Mouse (Mus musculus) liver, adult (tissue): Measurements from ENCODE around the gene Rnf146.

Experiments used
- GATA4 ChIP-seq: IDR thresholded peaks from 2 replicates; pipeline ENCODE4 v1.6.1; 2014; ENCODE audit warnings: mild to moderate bottlenecking, low read length; ENCODE audit not compliant: insufficient replicate concordance

The Rnf146 gene

DNA sequence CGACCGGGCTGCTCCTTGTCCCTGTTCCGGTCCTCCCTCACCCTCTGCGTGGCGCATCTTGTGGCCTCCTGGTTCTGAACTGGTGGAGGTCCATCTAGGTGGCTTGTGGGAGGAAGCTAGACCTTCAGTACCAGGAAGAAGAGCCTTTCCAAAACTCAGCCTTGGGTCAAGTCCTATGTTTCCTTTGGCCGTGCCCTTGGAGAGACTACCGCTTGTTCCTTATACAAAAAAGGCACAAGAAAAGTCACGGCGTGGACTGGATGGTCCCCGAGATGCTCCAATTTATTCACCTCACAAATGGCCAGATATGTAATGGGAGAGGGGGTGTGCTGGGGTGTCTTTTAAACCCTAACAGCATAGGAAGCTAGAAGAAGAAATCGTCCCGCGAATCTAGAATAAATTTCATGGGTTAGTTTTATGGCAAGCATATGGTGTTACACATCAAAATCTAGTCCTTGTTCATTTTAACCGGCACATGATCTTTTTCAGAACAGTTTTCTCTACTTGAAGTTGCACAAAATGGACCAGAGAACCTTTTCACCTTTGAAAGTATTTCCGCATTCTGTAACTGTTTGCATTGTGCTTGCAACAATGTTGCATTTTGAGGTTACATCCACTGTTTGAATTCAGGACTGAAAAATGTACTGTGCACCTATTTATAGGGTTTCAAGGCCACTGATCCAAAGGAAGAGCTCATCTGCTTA lies at the start of gene Rnf146:
TSS of gene Rnf146 (minus strand) at position 246 of the 704 bp plus-strand sequence.
- no peak for TF ChIP-seq GATA4

DNA sequence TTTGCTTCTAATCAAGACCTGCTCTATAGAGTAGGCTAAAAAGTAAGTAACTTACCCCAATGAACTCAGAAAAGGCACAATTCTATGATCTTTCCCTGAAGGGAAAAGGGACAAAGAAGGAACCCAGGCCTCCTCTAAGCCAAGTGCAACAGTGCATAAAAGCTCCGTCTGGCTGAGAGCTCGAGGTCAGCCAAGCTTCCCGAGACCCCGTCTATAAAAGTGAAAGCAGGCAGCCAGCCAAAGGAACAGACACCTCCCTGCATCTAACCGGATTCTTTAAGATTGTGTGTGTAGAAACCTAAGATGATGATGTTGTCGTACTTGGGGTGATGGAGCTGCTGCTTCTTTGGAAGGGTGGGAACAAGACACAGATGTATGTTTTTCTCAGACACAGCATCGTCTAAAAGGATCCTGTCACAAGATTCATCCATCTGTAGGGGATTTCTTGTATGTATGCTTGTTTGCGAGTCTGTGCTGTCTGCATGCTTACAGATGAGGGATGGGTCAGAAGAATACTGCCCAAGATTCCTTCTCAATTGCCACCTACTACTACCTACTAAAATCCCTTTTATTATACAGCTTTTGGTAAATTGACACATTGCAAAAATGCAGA lies 40.5 kb upstream of the Rnf146 start:
- TF ChIP-seq GATA4, result no peak

DNA sequence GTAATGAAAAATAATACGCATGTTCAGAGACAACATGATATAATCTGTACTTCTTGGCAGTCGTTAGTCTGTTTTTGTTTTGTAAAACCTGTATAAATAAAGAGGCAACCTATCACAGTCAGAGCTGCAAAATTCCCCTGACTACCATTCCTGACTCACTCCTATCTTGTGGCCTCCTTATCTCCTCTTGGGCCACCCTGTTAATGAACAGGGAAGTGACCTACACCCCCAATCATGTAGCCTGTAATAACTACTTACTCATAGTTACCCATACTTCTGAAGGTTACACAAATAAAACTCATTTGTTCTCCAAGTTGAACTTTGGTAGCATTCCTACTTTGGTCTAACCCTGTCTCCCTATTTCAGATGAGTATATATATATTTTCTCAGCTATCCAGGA lies 19.3 kb upstream of the Rnf146 start:
- no peak for TF ChIP-seq GATA4

- TF ChIP-seq GATA4, result no peak
Measured at GRCm38 (mm10) chr10:29374065-29374464, 11.8 kb upstream of the Rnf146 start.

DNA sequence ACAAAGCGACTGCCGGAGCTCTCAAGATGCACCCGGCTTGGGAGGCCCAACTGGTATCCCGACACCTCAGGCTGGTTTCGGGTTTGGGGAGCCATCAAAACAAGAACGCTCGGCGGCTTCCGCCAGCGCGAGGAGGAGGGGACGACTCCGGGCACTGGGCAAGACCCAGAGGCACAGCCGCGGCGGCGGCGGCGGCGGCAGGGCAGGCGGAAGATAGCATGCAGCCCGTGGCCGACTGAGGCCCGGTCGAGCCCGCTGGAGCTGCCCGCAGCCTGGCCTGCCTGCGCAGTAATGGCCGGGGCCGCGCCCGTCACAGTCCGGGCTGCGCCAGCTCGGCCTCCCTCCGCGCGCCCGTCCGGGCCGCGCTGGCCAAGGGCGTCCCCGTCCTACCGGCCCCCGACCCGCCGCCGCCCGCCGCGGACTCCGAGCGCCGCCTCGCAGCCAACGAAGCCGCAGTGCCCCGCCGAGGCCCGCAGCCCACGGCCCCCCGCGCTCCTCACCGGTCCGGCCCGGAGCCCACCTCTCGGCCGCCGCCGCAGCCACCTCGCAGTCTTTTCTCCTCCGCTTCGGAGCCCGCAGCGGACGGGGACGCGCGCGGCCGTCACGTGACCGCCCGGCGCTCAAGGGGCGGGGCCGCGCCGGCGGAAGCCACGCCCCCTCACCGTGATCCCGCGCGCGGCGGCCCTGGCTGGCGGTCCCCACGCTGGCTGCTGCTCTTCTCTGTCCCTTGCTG lies 612 bp downstream of the Rnf146 start:
- no peak for TF ChIP-seq GATA4

DNA sequence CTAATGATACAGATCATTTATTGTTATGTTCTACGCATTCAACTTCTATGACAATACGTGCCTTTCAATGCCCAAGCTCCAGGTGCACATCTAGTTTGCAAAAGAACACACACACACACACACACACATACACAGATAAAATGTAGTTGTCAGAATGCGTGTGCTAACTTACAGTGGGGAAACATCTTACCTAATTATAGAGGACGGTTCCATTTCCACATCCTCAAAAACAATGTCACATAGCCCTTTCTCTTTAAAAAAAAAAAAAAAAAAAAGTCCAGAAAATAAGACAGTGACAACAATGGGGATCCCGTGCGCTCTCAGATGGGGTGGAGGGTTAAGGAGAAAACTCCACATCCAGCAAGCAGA lies 1.2 kb downstream of the Rnf146 start:
- TF ChIP-seq GATA4, result no peak

DNA sequence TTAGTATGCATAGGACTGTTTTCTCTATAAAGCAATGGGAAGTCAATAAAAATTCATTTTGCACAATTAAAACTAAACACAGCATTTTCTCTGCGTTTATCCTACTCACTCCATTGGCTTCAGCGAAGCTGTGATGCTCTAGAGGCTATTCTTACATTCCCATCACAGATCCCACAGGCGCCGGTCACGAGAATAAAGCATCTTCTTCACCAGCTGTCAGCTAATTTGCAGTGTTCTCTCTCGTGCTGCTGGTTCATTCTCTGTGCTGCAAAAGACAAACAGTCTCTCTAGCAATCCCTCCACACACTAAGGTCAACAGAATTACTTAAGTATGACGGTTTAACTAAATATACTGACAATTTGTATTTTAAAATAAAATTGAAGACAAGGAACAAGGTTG lies 8.1 kb downstream of the Rnf146 start:
- no peak for TF ChIP-seq GATA4

- no peak for TF ChIP-seq GATA4
Measured at GRCm38 (mm10) chr10:29352575-29352974, 9.7 kb downstream of the Rnf146 start.

DNA sequence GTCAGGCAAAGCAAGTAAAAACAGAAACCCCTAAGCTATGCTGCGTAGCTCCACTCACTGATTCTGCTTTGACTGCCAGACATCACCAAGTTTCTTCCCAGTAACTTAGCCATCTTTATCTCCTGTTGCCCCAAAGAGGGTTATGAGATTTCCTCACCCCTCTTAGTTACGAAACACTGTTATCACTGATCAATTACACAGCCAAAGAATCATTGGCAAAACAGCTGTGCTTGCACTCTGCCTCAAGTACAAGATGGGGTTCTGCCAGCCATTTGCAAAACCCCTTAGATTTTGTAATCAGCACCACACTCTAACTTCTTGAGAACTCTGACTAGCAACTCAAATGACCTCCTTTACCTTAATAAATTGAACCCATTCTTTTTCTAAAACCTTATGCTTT lies 10.8 kb downstream of the Rnf146 start:
- TF ChIP-seq GATA4, result peak; percentile 93; the same call in 1 of the 2 replicates

- TF ChIP-seq GATA4, result no peak
Measured at GRCm38 (mm10) chr10:29346638-29347037, 15.6 kb downstream of the Rnf146 start.

DNA sequence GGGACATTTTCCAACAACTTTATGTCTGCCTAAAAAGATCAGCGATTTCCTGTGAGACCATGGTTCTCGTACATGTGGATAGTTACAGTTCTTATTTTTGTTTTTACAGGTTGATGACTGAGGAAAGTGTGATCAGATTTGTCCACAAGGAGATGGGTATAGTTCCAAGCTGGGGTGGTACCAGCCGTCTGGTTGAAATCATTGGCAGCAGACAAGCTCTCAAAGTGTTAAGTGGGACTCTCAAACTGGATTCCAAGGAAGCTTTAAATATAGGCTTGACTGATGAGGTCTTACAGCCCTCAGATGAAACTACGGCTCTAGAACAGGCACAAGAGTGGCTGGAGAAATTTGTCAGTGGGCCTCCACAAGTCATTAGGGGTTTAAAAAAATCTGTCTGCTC lies 18.0 kb downstream of the Rnf146 start:
- TF ChIP-seq GATA4, result no peak

GRCm38 (mm10) chr10:29338355-29339056 lies 23.7 kb downstream of the Rnf146 start:
- TF ChIP-seq GATA4, result no peak

GRCm38 (mm10) chr10:29333836-29334235 lies 28.4 kb downstream of the Rnf146 start:
- TF ChIP-seq GATA4, result no peak

GRCm38 (mm10) chr10:29324817-29325216 lies 37.4 kb downstream of the Rnf146 start:
- no peak for TF ChIP-seq GATA4

DNA sequence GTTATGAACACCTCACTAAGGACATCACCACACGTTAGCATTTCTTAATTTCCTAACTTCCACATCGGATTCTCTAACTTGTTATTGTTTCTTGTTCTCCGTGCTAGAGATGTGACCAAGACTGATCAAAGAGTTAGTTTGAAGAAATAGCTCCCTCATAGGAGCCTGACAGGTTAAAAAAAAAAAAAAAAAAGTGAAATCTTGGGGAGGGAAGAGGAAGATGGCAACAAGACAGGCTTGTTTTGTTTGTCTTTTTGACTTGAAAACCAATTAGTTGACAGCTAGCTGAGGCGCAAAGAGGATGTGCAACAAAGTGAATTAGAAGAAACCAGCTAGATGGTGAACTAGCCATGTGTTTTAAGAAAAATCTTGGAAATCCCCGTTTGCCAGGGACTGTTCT lies 48.3 kb downstream of the Rnf146 start:
- TF ChIP-seq GATA4, result no peak
